In genomic region chr13:98687931-98688330, GRCm38 (mm10) we compare ENCODE assay signal across 14 mouse cellular contexts. TPM values are rescaled to one million over a fixed set of nuclear protein-coding genes. Genes with fewer than 3 reads are reported as not detected.
A peak's percentile ranks its signal among the peaks of the same experiment; 100 is the strongest.
DNase-seq lines count a peak whose midpoint lies in the region; ATAC-seq and TF ChIP-seq lines count a peak whose summit lies in the region.
"Had no signal": no experiment of that assay in that cellular context is flagged by ENCODE, and none has a peak within 500 bp of the region (broad histone marks: within the 10 kb centered on the region; RNA-seq: fewer than 3 reads in every experiment).

No protein-coding gene starts in this region.

- 73% methylated on average over 9 of the region's 9 CpGs for WGBS in forebrain, embryonic 14.5 days
- 80% methylated on average over 9 of the region's 9 CpGs for WGBS in forebrain, embryonic 10.5 days
- WGBS in neural tube, embryonic 12.5 days: 47% methylated on average over 9 of the region's 9 CpGs
- WGBS in midbrain, embryonic 13.5 days: 44% methylated on average over 9 of the region's 9 CpGs
- WGBS in stomach, postnatal 0 days: 77% methylated on average over 9 of the region's 9 CpGs
- WGBS in kidney, embryonic 16.5 days: 46% methylated on average over 9 of the region's 9 CpGs

- DNase-seq in forebrain, embryonic 14.5 days (ENCODE audit: low spot score): peak; percentile 4
- DNase-seq in forebrain, embryonic 10.5 days (ENCODE audit: extremely low spot score, low spot score): no peak
- DNase-seq in neural tube, embryonic 10.5 days (ENCODE audit: extremely low spot score, low spot score): no peak
- DNase-seq in stomach, postnatal 0 days (ENCODE audit: low spot score): peak; percentile 9
- DNase-seq in cerebellum, postnatal 4 days (ENCODE audit: low spot score in 2 of 2): no peak
- DNase-seq: heart, postnatal 36 days; lung, adult 2 months had no signal

- no peak overlapping the region for H3K4me3 ChIP-seq in forebrain, embryonic 14.5 days (ENCODE audit: low read depth, low read length)
- no peak overlapping the region for H3K4me3 ChIP-seq in forebrain, embryonic 10.5 days
- no peak overlapping the region for H3K4me3 ChIP-seq in neural tube, embryonic 12.5 days
- no peak overlapping the region for H3K4me3 ChIP-seq in midbrain, embryonic 13.5 days (replicated peaks)
- no peak overlapping the region for H3K4me3 ChIP-seq in stomach, postnatal 0 days (ENCODE audit: low read depth, low read length)
- H3K4me3 ChIP-seq in kidney, embryonic 16.5 days (ENCODE audit: low read length): no peak overlapping the region
- H3K4me3 ChIP-seq: forebrain, embryonic 12.5 days had no signal

- no peak overlapping the region for H3K4me2 ChIP-seq in forebrain, embryonic 14.5 days (ENCODE audit: low read length)
- H3K4me2 ChIP-seq in neural tube, embryonic 12.5 days (replicated peaks): no peak overlapping the region
- H3K4me2 ChIP-seq in midbrain, embryonic 13.5 days (replicated peaks): no peak overlapping the region
- no peak overlapping the region for H3K4me2 ChIP-seq in stomach, postnatal 0 days (replicated peaks; ENCODE audit: low read depth)
- no peak overlapping the region for H3K4me2 ChIP-seq in kidney, embryonic 16.5 days (replicated peaks; ENCODE audit: low read depth, low read length)
- H3K4me2 ChIP-seq: forebrain, embryonic 12.5 days had no signal

- ATAC-seq in forebrain, embryonic 14.5 days: no peak
- ATAC-seq in neural tube, embryonic 12.5 days (ENCODE audit: low FRiP score, low read depth): peak; percentile 53; the same call in 1 of the 2 replicates
- peak; percentile 72 for ATAC-seq in midbrain, embryonic 13.5 days
- no peak for ATAC-seq in stomach, postnatal 0 days (ENCODE audit: low FRiP score, low TSS enrichment)
- ATAC-seq in kidney, embryonic 16.5 days (ENCODE audit: low FRiP score, low TSS enrichment): no peak

- no peak overlapping the region for H3K9ac ChIP-seq in forebrain, embryonic 14.5 days (ENCODE audit: low read length)
- H3K9ac ChIP-seq in neural tube, embryonic 12.5 days: no peak overlapping the region
- H3K9ac ChIP-seq in midbrain, embryonic 13.5 days (replicated peaks): no peak overlapping the region
- no peak overlapping the region for H3K9ac ChIP-seq in stomach, postnatal 0 days (ENCODE audit: low read length)
- H3K9ac ChIP-seq in kidney, embryonic 16.5 days (replicated peaks; ENCODE audit: low read length): no peak overlapping the region
- H3K9ac ChIP-seq: forebrain, embryonic 12.5 days had no signal

- H3K27me3 ChIP-seq in forebrain, embryonic 14.5 days (replicated peaks; ENCODE audit: control insufficient read depth, insufficient read depth, low read length): no peaks in the 10 kb centered on the region
- H3K27me3 ChIP-seq in forebrain, embryonic 10.5 days (ENCODE audit: poor library complexity, severe bottlenecking): no peaks in the 10 kb centered on the region
- no peaks in the 10 kb centered on the region for H3K27me3 ChIP-seq in neural tube, embryonic 12.5 days (replicated peaks)
- H3K27me3 ChIP-seq in midbrain, embryonic 13.5 days: no peaks in the 10 kb centered on the region
- H3K27me3 ChIP-seq in stomach, postnatal 0 days (ENCODE audit: control insufficient read depth, insufficient read depth, low read length): no peaks in the 10 kb centered on the region
- H3K27me3 ChIP-seq in kidney, embryonic 16.5 days (ENCODE audit: insufficient read depth, low read length): no peaks in the 10 kb centered on the region

- no peaks in the 10 kb centered on the region for H3K36me3 ChIP-seq in forebrain, embryonic 14.5 days (ENCODE audit: control insufficient read depth, insufficient read depth, low read length)
- no peaks in the 10 kb centered on the region for H3K36me3 ChIP-seq in forebrain, embryonic 10.5 days (replicated peaks)
- no peaks in the 10 kb centered on the region for H3K36me3 ChIP-seq in neural tube, embryonic 12.5 days
- no peaks in the 10 kb centered on the region for H3K36me3 ChIP-seq in midbrain, embryonic 13.5 days
- H3K36me3 ChIP-seq in stomach, postnatal 0 days (ENCODE audit: control insufficient read depth, insufficient read depth, low read length): no peaks in the 10 kb centered on the region
- no peaks in the 10 kb centered on the region for H3K36me3 ChIP-seq in kidney, embryonic 16.5 days (ENCODE audit: insufficient read depth, low read length)
- H3K36me3 ChIP-seq: forebrain, embryonic 12.5 days; G1E had no signal

- no peak for TF ChIP-seq EP300 in stomach, postnatal 0 days (optimal IDR thresholded peaks at IDR 0.05)

- no peaks in the 10 kb centered on the region for H3K9me3 ChIP-seq in forebrain, embryonic 14.5 days (replicated peaks; ENCODE audit: control insufficient read depth, low read length)
- H3K9me3 ChIP-seq in forebrain, embryonic 10.5 days: no peaks in the 10 kb centered on the region
- H3K9me3 ChIP-seq in neural tube, embryonic 12.5 days: no peaks in the 10 kb centered on the region
- H3K9me3 ChIP-seq in midbrain, embryonic 13.5 days: no peaks in the 10 kb centered on the region
- no peaks in the 10 kb centered on the region for H3K9me3 ChIP-seq in stomach, postnatal 0 days (ENCODE audit: control insufficient read depth, low read length)
- H3K9me3 ChIP-seq in kidney, embryonic 16.5 days (ENCODE audit: low read length): no peaks in the 10 kb centered on the region
- H3K9me3 ChIP-seq: G1E had no signal

- H3K27ac ChIP-seq in forebrain, embryonic 14.5 days (ENCODE audit: low read depth, low read length): no peak overlapping the region
- no peak overlapping the region for H3K27ac ChIP-seq in forebrain, embryonic 10.5 days
- no peak overlapping the region for H3K27ac ChIP-seq in neural tube, embryonic 12.5 days
- H3K27ac ChIP-seq in midbrain, embryonic 13.5 days: no peak overlapping the region
- no peak overlapping the region for H3K27ac ChIP-seq in stomach, postnatal 0 days (replicated peaks)
- H3K27ac ChIP-seq in kidney, embryonic 16.5 days (ENCODE audit: low read length): no peak overlapping the region
- H3K27ac ChIP-seq: forebrain, embryonic 12.5 days; kidney, postnatal 0 days had no signal

- TF ChIP-seq CTCF in stomach, postnatal 0 days (IDR thresholded peaks at IDR 0.05; ENCODE audit: low read depth): no peak

- H3K4me1 ChIP-seq in forebrain, embryonic 14.5 days (ENCODE audit: control insufficient read depth, insufficient read depth, low read length): no peaks in the 10 kb centered on the region
- no peaks in the 10 kb centered on the region for H3K4me1 ChIP-seq in forebrain, embryonic 10.5 days
- peaks cover 5% of the 10 kb centered on the region; the same call in 1 of the 2 replicates for H3K4me1 ChIP-seq in neural tube, embryonic 12.5 days
- H3K4me1 ChIP-seq in midbrain, embryonic 13.5 days (replicated peaks): peaks cover 10% of the 10 kb centered on the region
- H3K4me1 ChIP-seq in stomach, postnatal 0 days (replicated peaks; ENCODE audit: control insufficient read depth, insufficient read depth): no peaks in the 10 kb centered on the region
- H3K4me1 ChIP-seq in kidney, embryonic 16.5 days (ENCODE audit: insufficient read depth, low read length): peaks cover 9% of the 10 kb centered on the region; the same call in 1 of the 2 replicates

RNA-seq across cellular contexts. Expression of gene Tmem171, which starts 6.7 kb away (rescaled TPM):
- polyA plus RNA-seq in forebrain, embryonic 14.5 days (2014; fragmentation: Nextera tagmentation; extraction: Ambion mirVana): not detected in 2 replicates
- polyA plus RNA-seq in forebrain, embryonic 10.5 days (2016; fragmentation: Nextera tagmentation; extraction: Ambion mirVana): not detected in 2 replicates
- not detected in 2 replicates for polyA plus RNA-seq in neural tube, embryonic 12.5 days (2016; fragmentation: Nextera tagmentation; extraction: Ambion mirVana)
- not detected in 2 replicates for polyA plus RNA-seq in midbrain, embryonic 13.5 days (2015; fragmentation: Nextera tagmentation; extraction: Ambion mirVana)
- 27.4 and 29.6 TPM in 2 replicates for polyA plus RNA-seq in stomach, postnatal 0 days (2015; fragmentation: Nextera tagmentation; extraction: Ambion mirVana)
- polyA plus RNA-seq in kidney, embryonic 16.5 days (2015; fragmentation: Nextera tagmentation; extraction: Ambion mirVana): 9.0 and 10.5 TPM in 2 replicates
- polyA plus RNA-seq: forebrain, embryonic 12.5 days; G1E; limb, embryonic 11.5 days had no signal

RNA-seq across cellular contexts. Expression of gene Tmem174, which starts 50.7 kb away (rescaled TPM):
- polyA plus RNA-seq in forebrain, embryonic 14.5 days (2014; fragmentation: Nextera tagmentation; extraction: Ambion mirVana): not detected in 2 replicates
- not detected in 2 replicates for polyA plus RNA-seq in forebrain, embryonic 10.5 days (2016; fragmentation: Nextera tagmentation; extraction: Ambion mirVana)
- not detected in 2 replicates for polyA plus RNA-seq in neural tube, embryonic 12.5 days (2016; fragmentation: Nextera tagmentation; extraction: Ambion mirVana)
- polyA plus RNA-seq in midbrain, embryonic 13.5 days (2015; fragmentation: Nextera tagmentation; extraction: Ambion mirVana): not detected in 2 replicates
- not detected in 2 replicates for polyA plus RNA-seq in stomach, postnatal 0 days (2015; fragmentation: Nextera tagmentation; extraction: Ambion mirVana)
- 41.1 and 44.3 TPM in 2 replicates for polyA plus RNA-seq in kidney, embryonic 16.5 days (2015; fragmentation: Nextera tagmentation; extraction: Ambion mirVana)
- polyA plus RNA-seq: forebrain, embryonic 12.5 days; G1E; limb, embryonic 11.5 days; lung, adult 2 months had no signal

Comparison
In these comparisons a context has a peak if more than half of its experiments do, and no peak if none do; other contexts are left out.
1. DNase-seq: peak in forebrain, embryonic 14.5 days (single experiment) and stomach, postnatal 0 days (single experiment); none in forebrain, embryonic 10.5 days (single experiment), neural tube, embryonic 10.5 days (single experiment) and cerebellum, postnatal 4 days (0 of 2).
2. ATAC-seq: peak in neural tube, embryonic 12.5 days (single experiment) and midbrain, embryonic 13.5 days (single experiment); none in forebrain, embryonic 14.5 days (single experiment), stomach, postnatal 0 days (single experiment) and kidney, embryonic 16.5 days (single experiment).
3. RNA of gene Tmem174, which starts 50.7 kb away (polyA plus RNA-seq): 41.1 to 44.3 TPM in kidney, embryonic 16.5 days; not detected in stomach, postnatal 0 days, not detected in forebrain, embryonic 14.5 days, not detected in forebrain, embryonic 10.5 days, not detected in neural tube, embryonic 12.5 days and not detected in midbrain, embryonic 13.5 days; every median in the first group is over 10 times any median in the second.